Comparison of ENCODE assay signal across 8 mouse cellular contexts in genomic region chrX:94636911-94637310, GRCm38 (mm10). TPM values are rescaled to one million over a fixed set of nuclear protein-coding genes. Genes with fewer than 3 reads are reported as not detected.
DNase-seq lines count a peak whose midpoint lies in the region; ATAC-seq and TF ChIP-seq lines count a peak whose summit lies in the region.

No protein-coding gene starts in this region.

- DNase-seq in kidney, adult 9 months = no peak
- no peak for DNase-seq in embryonic facial prominence, embryonic 14.5 days (ENCODE audit: low spot score)
- no peak for DNase-seq in limb, embryonic 10.5 days (ENCODE audit: low spot score)
- DNase-seq in thymus, adult 2 months = no peak
- DNase-seq in gastrocnemius, adult 8-10 months (ENCODE audit: low spot score in 2 of 2) = no peak
- DNase-seq in MN1 (ENCODE audit: low spot score) = no peak

- H3K27me3 ChIP-seq in kidney, embryonic 14.5 days (ENCODE audit: control insufficient read depth, insufficient read depth, low read length) = no peaks in the 10 kb centered on the region; the same call in 1 of the 2 replicates
- peaks cover 29% of the 10 kb centered on the region; the same call in 1 of the 2 replicates for H3K27me3 ChIP-seq in embryonic facial prominence, embryonic 14.5 days (replicated peaks; ENCODE audit: control insufficient read depth, insufficient read depth, low read length)
- peaks cover 73% of the 10 kb centered on the region for H3K27me3 ChIP-seq in limb, embryonic 10.5 days (ENCODE audit: low read depth, poor library complexity, severe bottlenecking)
- no peaks in the 10 kb centered on the region for H3K27me3 ChIP-seq in neural tube, embryonic 12.5 days (replicated peaks)
- peaks cover 6% of the 10 kb centered on the region; the same call in 1 of the 2 replicates for H3K27me3 ChIP-seq in thymus, adult 2 months (ENCODE audit: control insufficient read depth, insufficient read depth, low read length)

- no peaks in the 10 kb centered on the region for H3K9me3 ChIP-seq in kidney, embryonic 14.5 days (ENCODE audit: control insufficient read depth, low read length)
- no peaks in the 10 kb centered on the region for H3K9me3 ChIP-seq in embryonic facial prominence, embryonic 14.5 days (ENCODE audit: control insufficient read depth, low read length)
- no peaks in the 10 kb centered on the region for H3K9me3 ChIP-seq in limb, embryonic 10.5 days (replicated peaks)
- no peaks in the 10 kb centered on the region for H3K9me3 ChIP-seq in neural tube, embryonic 12.5 days

- H3K27ac ChIP-seq in kidney, embryonic 14.5 days (ENCODE audit: low read depth, low read length) = no peak overlapping the region
- no peak overlapping the region for H3K27ac ChIP-seq in embryonic facial prominence, embryonic 14.5 days (replicated peaks; ENCODE audit: low read depth, low read length)
- no peak overlapping the region for H3K27ac ChIP-seq in limb, embryonic 10.5 days
- no peak overlapping the region for H3K27ac ChIP-seq in neural tube, embryonic 12.5 days
- H3K27ac ChIP-seq in thymus, adult 2 months (ENCODE audit: control insufficient read depth, insufficient read depth, low read length) = no peak overlapping the region

- H3K36me3 ChIP-seq in kidney, embryonic 14.5 days (ENCODE audit: control insufficient read depth, insufficient read depth, low read length) = no peaks in the 10 kb centered on the region
- no peaks in the 10 kb centered on the region for H3K36me3 ChIP-seq in embryonic facial prominence, embryonic 14.5 days (ENCODE audit: control insufficient read depth, insufficient read depth, low read length)
- H3K36me3 ChIP-seq in limb, embryonic 10.5 days = no peaks in the 10 kb centered on the region; the same call in 1 of the 2 replicates
- H3K36me3 ChIP-seq in neural tube, embryonic 12.5 days = no peaks in the 10 kb centered on the region
- H3K36me3 ChIP-seq in thymus, adult 2 months (ENCODE audit: control insufficient read depth, insufficient read depth, low read length) = no peaks in the 10 kb centered on the region

- 73% methylated on average over 8 of the region's 8 CpGs for WGBS in kidney, embryonic 14.5 days
- 62% methylated on average over 8 of the region's 8 CpGs for WGBS in embryonic facial prominence, embryonic 14.5 days
- WGBS in limb, embryonic 10.5 days = 80% methylated on average over 8 of the region's 8 CpGs
- WGBS in neural tube, embryonic 12.5 days = 61% methylated on average over 8 of the region's 8 CpGs
- 84% methylated on average over 8 of the region's 8 CpGs for WGBS in thymus, adult 2 months

- no peak for TF ChIP-seq POLR2A in thymus, adult 2 months (IDR thresholded peaks at IDR 0.05; ENCODE audit: control insufficient read depth, extremely low read depth, insufficient read depth, low read length, poor library complexity)

- no peaks in the 10 kb centered on the region for H3K4me1 ChIP-seq in kidney, embryonic 14.5 days (ENCODE audit: control insufficient read depth, insufficient read depth, low read length)
- no peaks in the 10 kb centered on the region for H3K4me1 ChIP-seq in embryonic facial prominence, embryonic 14.5 days (ENCODE audit: control insufficient read depth, insufficient read depth, low read length)
- H3K4me1 ChIP-seq in limb, embryonic 10.5 days = no peaks in the 10 kb centered on the region
- no peaks in the 10 kb centered on the region for H3K4me1 ChIP-seq in neural tube, embryonic 12.5 days
- no peaks in the 10 kb centered on the region for H3K4me1 ChIP-seq in thymus, adult 2 months (replicated peaks; ENCODE audit: control insufficient read depth, insufficient read depth, low read length)

- H3K4me2 ChIP-seq in kidney, embryonic 14.5 days (replicated peaks; ENCODE audit: low read depth, low read length) = peak overlapping the region; percentile 44
- H3K4me2 ChIP-seq in embryonic facial prominence, embryonic 14.5 days (ENCODE audit: low read depth, low read length) = peak overlapping the region; percentile 54
- H3K4me2 ChIP-seq in neural tube, embryonic 12.5 days (replicated peaks) = peak overlapping the region; percentile 56

- H3K9ac ChIP-seq in kidney, embryonic 14.5 days (ENCODE audit: low read depth, low read length) = no peak overlapping the region
- H3K9ac ChIP-seq in embryonic facial prominence, embryonic 14.5 days (ENCODE audit: low read depth, low read length) = peak overlapping the region; percentile 76
- no peak overlapping the region for H3K9ac ChIP-seq in neural tube, embryonic 12.5 days

- H3K4me3 ChIP-seq in kidney, embryonic 14.5 days (ENCODE audit: low read length) = peak overlapping the region; percentile 58
- H3K4me3 ChIP-seq in embryonic facial prominence, embryonic 14.5 days (ENCODE audit: low read depth, low read length) = peak overlapping the region; percentile 60
- peak overlapping the region; percentile 65 for H3K4me3 ChIP-seq in limb, embryonic 10.5 days
- peak overlapping the region; percentile 53 for H3K4me3 ChIP-seq in neural tube, embryonic 12.5 days
- no peak overlapping the region for H3K4me3 ChIP-seq in thymus, adult 2 months (ENCODE audit: control insufficient read depth, insufficient read depth, low read length)

- no peak for ATAC-seq in kidney, embryonic 14.5 days (ENCODE audit: low FRiP score, low TSS enrichment)
- no peak for ATAC-seq in embryonic facial prominence, embryonic 14.5 days (ENCODE audit: low read depth)
- no peak for ATAC-seq in neural tube, embryonic 12.5 days (ENCODE audit: low FRiP score, low read depth)

- TF ChIP-seq CTCF in thymus, adult 2 months (IDR thresholded peaks at IDR 0.05; ENCODE audit: borderline replicate concordance, control insufficient read depth, extremely low read depth, insufficient read depth, low read length, poor library complexity) = no peak

RNA-seq across cellular contexts. Expression of gene Gspt2, which starts 1.0 kb away (rescaled TPM):
- 4.6 and 7.3 TPM in 2 replicates for polyA plus RNA-seq in kidney, embryonic 14.5 days (2014; fragmentation: Nextera tagmentation; extraction: Ambion mirVana)
- 5.0 and 5.9 TPM in 2 replicates for polyA plus RNA-seq in embryonic facial prominence, embryonic 14.5 days (2014; fragmentation: Nextera tagmentation; extraction: Ambion mirVana)
- polyA plus RNA-seq in limb, embryonic 10.5 days (2016; fragmentation: Nextera tagmentation; extraction: Ambion mirVana) = 8.0 and 9.1 TPM in 2 replicates
- polyA plus RNA-seq in neural tube, embryonic 12.5 days (2016; fragmentation: Nextera tagmentation; extraction: Ambion mirVana) = 12.1 and 13.5 TPM in 2 replicates
- polyA plus RNA-seq in thymus, adult 2 months (2012; rRNA removed) = 0.61 and 0.88 TPM in 2 replicates
- under 1 TPM; 0.12 to 0.56 (median 0.38) TPM for total RNA-seq in gastrocnemius, adult 8-10 months (2022)
